Mouse (Mus musculus): Measurements from ENCODE around the gene Kif21b. TPM values are rescaled to one million over a fixed set of nuclear protein-coding genes. Genes with fewer than 3 reads are reported as not detected.

Gene Kif21b
- total RNA-seq, 2 experiments from 2014 or later = 2.0 TPM

DNA sequence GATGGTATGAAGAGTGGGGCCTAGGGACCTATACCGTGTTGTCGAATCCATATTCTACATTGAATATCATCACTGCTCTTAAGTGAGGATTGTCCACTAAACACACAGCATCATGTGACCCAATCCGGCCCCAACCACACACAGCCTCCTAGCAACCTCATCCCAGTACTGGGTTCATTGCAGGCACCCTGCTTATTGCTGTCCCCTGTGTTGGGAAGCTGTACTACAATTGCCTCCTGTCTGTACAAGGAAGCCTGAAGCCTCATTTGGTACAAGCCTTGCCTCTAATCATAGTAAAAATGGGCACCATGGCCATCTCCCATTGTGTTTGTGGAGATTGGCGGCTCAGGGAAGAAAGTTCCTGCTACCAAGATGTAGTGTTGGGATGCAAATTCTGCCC is 25.1 kb downstream of the Kif21b start:
- no peak for DNase-seq (ENCODE audit: low spot score in 2 of 2)

DNA sequence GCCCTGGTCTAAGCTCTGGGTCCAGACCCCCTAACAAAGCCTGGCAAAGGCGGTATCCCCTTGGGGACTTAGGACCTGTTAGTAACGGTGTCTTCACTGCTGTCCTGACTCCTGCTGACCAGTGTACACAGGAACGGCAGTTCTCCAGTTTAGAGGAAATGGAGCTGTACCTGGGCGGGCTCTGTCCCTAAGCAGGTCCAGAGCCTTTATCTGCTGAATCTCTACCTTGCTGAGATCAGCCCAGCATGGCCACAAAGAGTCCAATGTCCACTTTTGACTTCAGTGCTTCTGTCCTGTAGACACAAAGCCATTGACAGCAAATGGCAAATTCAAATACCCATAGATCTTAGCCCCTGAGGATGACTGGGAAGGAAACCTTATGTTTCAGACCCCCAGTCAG is 25.8 kb downstream of the Kif21b start:
- DNase-seq (ENCODE audit: low spot score in 2 of 2) = no peak

DNA sequence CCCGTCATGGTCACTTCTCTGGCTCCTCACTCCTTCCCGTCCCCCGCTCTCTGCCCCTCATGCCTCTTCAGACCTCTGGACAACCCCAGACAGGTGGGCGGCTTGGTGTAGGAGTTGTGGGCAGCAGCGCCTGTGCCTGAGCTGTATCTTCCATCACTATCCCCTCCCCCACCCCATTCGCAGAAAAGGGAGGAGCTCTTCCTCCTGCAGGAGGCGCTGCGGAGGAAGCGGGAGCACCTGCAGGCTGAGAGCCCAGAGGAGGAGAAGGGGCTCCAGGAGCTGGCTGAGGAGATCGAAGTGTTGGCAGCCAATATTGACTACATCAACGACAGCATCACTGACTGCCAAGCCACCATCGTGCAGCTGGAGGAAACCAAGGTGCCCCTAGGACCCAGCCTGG is 28.6 kb downstream of the Kif21b start:
- DNase-seq (ENCODE audit: low spot score in 2 of 2) = no peak

DNA sequence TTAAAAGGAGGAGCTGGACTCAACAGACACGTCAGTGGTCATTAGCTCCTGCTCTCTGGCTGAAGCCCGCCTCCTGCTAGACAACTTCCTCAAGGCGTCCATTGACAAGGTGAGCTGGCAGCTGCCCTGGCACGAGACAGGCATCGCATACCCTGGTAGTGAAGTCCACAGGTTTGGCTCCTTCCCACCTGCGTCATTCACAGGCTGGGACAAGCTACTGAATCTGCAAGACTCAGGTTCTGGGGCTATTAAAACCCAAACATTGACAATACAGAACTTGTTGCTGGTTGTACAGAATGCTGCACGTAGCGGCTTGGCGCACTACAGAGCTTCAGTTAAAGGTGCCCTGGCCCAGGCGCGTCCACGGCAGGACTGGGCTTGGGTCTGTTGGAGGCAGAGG is 29.1 kb downstream of the Kif21b start:
- no peak for DNase-seq (ENCODE audit: low spot score in 2 of 2)

DNA sequence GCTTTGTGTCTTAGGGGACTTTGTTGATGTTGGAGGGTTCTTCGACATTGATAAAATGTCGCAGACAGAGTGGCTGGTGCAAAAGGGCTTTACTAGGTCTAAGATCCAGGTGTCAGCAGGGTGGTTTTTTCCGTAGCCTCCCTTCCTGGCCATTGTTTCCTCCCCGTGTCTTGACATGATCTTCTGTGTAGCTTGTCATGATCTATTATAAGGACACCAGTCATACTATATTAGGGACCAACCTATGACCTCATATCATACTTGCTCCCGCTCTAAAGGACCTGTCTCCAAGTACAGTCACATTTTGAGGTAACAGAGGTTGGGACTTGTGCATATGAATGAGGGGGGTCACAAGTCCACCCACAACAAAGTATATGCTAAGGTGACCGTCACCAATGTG is 29.7 kb downstream of the Kif21b start:
- DNase-seq (ENCODE audit: low spot score in 2 of 2) = no peak

DNA sequence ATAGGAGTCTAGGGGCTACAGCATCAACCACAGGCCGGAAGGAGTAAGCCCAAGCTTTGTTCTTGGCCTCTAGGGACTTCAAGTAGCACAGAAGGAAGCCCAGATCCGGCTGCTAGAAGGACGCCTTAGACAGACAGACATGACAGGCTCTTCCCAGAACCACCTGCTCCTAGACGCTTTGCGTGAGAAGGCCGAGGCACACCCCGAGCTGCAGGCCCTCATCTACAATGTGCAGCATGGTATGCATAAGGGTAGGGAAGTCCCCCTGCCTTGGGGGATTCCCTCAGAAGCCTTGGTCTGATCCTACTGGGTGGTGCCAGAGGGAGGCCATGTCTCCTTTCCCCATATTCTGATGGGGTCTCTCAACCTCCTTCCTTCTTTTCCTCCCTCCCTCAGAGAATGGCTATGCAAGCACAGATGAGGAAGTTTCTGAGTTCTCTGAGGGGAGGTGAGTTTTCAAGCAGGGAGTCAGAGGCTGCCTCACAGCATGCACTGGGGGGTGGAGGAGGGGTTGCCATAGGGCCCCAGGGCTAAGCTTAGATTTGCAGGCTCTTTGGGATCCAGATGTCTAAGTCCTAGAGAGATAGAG is 30.2 kb downstream of the Kif21b start:
- DNase-seq (ENCODE audit: low spot score in 2 of 2) = no peak

DNA sequence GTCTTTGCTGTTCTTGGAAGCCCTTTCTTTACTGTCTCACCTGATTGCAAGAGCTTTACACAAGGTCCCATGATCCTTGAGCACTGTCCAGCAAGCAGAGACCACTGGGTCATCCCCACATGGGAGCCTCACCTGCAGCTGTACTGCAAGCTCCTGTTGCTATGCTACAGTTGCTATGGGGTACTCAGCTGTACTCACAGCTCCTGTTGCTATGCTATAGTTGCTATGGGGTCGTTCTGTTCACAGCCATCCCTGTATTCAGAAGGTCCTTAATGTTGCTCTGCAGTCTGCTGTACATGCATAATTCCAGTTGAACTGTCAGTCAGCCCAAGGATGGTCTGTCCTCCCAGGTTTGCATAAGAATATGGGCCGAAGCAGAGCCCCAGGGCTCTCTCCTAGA is 34.2 kb downstream of the Kif21b start:
- no peak for DNase-seq (ENCODE audit: low spot score in 2 of 2)

DNA sequence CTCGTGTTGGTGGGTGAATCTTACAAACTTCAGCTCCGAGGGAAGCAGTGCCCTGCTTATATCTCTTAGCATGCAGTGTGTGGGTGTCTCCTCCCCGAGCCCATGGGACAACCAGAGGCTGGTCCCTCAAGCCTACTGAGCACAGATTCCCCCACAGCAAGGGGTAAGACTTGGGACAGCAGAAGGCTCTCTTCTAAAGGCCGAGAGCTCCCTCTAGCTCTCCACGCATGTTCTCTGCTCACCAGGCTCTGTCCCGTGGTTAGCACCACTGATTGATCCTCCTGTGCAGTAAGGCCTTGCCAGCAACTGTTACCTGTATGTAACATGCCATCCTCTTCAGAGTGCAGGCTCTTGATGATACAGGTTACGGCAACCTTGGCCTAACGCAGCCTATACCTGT is 36.5 kb downstream of the Kif21b start:
- no peak for DNase-seq (ENCODE audit: low spot score in 2 of 2)

DNA sequence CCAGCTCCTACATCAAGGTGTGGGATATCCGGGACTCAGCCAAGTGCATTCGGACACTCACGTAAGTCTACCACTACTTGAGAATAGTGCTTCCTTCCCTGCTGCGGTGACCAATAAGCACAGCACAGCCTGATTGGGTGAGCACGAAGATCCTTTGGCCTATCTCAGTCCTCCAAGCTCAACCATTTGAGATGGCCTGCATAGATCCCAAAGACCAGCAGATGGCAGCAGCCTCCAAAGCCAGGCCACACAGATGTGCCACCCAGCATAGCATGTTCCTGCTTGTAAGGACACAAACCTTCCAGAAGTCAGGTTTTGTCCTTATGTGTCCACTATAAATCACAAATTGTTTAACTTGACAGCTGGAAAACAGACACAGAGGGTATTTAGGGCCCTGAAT is 38.9 kb downstream of the Kif21b start:
- DNase-seq (ENCODE audit: low spot score in 2 of 2) = peak; percentile 50 to 54

DNA sequence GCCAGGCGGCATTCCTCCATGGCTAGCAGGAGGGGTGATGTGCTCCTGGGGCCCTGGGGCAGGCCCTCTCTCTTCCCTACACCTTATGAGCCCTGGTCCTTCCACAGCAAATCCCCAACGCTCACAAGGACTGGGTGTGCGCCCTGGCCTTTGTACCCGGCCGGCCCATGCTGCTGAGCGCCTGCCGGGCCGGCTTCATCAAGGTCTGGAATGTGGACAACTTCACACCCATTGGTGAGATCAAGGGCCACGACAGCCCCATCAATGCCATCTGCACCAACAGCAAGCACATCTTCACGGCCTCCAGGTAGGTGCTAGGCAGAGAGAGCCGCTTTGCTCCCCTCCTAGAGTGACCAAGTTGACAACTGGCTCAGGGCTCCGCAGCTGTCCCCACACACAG is 41.5 kb downstream of the Kif21b start:
- DNase-seq (ENCODE audit: low spot score in 2 of 2) = no peak

DNA sequence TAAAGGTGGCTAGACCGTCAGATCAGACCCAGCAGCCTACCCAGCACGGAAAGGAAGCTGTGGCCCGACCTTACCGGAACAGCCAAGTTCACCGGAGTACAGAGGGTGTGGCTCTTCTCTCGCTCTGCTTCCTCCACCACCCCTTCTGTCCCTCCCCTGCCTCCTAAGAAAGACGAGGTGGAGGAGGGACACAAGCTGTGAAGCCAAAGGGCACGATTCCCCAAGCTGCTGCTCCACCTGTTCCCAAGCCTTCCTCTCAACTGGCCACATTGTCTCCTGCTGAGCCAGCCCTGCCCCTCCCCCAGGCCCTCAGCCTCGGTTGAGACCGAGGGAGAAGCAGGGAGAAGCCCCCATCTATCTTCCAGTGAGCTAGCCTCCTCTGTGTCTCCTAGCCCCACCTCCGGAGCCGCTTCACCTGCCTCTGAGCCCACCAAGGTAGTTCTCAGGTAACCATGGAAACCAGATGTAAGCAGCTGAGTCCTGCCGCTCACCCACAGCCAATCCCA is 43.0 kb downstream of the Kif21b start:
- DNase-seq (ENCODE audit: low spot score in 2 of 2) = no peak

DNA sequence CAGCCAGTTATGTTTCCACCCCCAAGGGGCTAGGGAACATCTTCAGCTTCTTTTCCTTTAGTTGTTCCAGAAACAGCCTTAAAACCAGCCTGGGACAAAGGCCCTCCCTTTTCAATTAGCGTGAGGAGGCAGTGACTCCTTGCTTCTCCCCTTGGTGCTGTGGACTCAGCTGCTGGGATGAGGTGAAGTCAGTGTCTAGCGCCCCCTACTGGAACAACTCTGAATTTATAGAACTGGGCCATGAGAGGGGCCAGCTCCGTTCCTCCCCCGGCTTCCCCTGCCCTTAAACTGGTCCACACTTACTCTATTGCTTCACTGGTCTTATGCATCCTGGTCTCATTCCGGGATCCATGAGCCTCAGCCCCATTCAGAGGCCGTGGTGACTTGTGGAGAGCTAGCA is 44.0 kb downstream of the Kif21b start:
- peak in 1 of 2 experiments; percentile 27 for DNase-seq (ENCODE audit: low spot score in 2 of 2)

DNA sequence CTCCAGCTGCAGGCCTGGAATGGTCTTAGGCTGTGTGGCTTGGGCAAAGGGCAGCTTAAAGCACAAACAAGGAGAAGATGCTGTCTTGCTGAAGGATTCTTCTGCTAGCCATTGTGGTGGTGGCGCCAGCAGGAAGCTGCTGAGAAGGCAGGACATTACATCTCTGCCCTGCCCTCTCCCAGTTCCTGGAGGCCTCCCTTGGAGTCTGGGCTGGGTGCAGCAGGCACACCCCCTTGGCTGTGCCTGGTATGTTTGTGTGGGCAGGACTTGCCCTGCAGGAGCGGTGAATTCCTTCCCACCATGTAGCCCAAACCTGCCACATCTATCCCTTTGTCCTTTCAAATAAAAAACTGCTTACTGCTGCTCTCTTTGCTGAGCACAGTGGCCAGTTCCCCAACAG is 45.9 kb downstream of the Kif21b start:
- no peak for DNase-seq (ENCODE audit: low spot score in 2 of 2)

DNA sequence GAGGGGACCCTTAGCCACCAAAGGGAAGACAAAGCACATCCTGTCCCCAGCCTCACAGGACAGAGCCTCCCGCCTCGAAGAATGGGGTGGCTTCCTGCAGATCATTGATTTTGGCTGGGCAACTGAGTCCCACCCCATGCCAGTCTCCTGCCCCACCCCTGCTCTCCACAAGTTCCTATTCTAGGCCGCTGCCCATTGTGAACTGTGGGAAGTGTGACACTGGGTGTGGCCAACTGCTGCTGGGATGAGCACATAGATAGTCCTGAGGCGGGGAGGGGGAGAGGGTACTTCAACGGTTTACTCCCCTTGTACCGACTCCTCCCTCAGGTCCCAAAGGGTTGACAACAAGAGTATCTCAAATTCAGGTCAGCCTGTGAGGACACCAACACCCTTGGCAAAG is 47.6 kb downstream of the Kif21b start:
- DNase-seq (ENCODE audit: low spot score in 2 of 2) = no peak

DNA sequence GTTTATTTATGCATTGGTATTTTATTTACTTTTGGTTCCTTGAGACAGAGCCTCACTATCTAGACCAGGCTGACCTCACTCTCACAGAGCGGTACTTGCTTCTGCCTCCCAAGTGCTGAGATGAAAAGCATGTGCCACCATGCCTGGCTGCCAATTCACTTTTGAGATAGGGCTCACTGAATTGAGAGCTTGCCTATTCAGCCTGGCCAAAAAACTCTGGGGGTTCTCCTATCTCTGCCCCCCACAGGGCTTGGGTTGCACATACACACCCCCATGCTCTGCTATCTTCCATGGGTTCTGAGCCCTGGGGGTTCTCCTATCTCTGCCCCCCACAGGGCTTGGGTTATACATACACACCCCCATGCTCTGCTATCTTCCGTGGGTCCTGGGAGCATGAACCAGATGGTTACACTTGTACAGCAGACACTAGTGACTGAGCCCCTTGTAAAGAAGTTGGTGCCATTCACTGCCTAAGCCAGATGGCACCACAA is 48.4 kb downstream of the Kif21b start:
- DNase-seq (ENCODE audit: low spot score in 2 of 2) = no peak

DNA sequence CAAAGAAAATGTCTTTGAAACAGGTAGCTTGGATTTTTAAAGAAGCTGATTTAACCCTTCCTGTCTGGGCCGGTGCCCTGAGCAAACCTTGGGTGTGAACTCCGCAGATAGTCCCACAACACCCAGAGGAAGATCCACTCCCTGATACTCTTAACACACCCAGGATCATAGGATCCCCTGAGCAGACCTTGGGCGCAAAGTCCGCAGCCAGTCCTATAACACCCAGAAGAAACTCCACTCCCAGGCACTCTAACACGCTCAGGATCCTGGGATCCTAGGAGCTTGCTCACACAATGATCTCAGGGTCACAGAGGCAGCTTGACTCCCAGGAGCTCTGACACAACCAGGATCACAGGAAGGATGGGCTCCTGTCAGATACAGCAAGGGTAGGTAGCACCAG is 58.8 kb downstream of the Kif21b start:
- no peak for DNase-seq (ENCODE audit: low spot score in 2 of 2)

DNA sequence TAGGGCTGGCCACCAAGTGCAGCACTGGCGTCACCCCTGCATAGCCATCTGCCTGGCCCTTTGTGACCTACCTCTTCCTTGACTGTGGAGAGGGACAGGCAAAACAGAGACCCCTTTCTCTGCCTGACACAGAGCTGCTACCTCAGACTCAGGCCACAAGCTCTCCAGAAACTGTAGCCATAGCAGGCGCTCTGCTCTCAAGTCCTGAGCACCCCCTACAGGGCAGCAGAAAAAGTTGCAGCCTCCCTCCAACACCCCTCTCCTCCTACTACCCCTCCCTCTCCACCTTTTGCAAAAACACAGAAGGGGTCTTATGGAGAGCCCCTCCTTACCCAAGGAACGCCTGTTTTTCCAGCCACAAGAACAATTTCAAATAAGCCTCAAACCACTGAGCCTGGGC is 81.6 kb downstream of the Kif21b start, which contains the start of gene Mroh3:
Gene Mroh3 (minus strand): TSS at position 26 of the 400 bp plus-strand sequence.
- DNase-seq (ENCODE audit: low spot score in 2 of 2) = no peak

DNA sequence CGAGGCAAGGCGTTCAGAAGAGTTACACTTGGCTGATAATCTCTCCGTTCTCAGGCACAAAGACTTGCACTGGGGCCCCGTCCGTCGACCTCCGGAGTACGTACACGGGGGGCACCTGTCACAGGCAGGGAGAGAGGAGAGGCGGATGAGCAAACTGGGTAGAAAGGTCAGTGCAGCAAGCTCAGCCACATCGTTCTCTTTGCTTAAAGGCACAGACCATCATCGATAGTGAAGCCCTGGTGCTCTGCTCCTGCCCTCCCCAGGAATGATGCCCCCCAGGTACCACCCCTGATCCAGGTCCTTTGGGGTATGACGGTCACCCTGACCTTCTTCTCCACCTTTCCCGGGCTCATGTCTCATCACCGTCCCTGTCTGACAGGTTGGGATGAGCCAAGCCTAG is 83.1 kb downstream of the Kif21b start:
- no peak for DNase-seq (ENCODE audit: low spot score in 2 of 2)

DNA sequence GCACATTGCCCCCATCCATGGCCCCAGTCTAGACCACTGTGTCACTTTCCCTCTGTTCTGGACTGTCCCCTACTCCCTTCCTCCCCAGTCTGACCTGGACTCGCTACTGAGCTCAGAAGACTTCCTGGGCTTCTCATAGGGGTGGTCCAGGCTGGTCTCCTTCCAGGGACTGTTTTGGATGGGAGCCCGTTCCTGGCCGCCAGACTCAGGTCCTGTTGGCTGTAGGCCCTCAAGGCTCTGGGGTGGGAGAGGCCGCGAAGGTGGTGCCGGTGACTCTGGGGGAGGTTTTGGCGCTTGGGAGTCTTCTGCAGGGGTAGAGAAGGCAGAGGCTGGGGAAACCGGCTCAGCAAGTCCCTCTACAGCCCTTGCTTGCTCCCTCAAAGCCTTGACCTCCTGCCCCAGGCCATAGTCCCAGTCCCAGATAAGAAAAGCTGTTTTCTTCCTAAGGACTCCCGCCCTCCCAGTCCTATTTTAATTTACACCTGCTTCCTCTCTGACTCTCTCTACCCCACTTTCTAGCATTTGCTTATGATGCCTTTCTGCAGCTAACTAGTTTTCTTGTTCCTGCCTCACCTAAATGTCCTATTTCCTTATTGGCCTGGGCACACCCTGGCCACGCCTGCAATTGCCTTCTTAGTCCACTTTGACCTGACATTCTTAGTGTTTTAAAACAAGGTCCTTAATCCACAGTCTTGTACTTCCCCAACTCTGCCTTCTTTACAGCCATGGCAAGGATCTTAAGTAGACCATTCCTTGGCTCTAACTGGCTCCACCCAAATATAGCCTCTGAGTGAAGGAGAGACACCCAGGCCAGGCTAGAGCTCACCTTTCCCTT is 89.1 kb downstream of the Kif21b start:
- no peak for DNase-seq (ENCODE audit: low spot score in 2 of 2)

DNA sequence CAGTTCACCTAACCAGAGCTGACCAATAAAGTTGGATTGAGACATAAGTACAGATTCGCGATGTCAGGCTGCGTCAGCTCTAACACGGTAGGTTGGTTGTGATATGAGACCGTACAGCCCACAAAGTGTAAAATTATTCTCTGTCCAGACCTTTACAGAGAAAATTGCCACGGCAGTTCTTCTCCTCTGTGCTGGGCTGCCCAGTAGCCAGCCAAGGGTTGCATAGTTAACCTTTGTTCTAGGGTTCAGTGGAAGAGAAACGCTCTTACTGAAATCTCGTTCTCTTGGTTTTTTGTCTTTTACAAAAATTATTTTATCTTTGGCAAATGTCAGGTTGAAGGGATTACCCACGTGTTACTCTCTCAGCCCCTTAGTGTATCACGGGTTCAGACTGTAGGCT is 91.2 kb downstream of the Kif21b start:
- DNase-seq (ENCODE audit: low spot score in 2 of 2) = no peak

DNA sequence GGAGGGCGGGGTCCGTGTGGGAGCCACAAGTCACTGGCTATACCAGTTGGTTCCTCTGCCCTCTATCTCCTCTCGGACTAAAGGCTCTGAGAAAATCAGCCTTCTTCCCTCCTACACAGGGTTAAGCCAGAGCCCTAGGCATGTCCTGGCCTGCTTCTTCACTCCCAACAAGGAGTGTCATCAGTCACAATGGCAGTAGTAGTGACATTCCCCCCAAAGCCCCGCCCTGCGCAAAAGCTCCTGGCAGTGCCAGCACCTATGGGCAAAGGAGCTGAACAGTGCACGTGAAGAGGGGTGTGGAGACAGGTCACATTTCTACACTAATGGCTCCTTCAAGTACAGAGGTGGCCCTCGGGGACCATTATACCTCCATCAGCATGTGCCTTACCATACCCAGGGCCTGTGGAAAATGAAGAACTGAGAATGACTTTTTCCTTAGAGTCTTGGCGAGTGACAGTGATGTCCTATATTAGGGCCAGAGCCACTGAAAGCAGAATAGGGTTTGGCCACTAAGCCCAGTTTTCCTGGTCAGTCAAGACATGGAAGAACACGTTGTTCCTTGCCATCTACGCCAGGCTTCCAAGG is 92.7 kb downstream of the Kif21b start:
- DNase-seq (ENCODE audit: low spot score in 2 of 2) = no peak

DNA sequence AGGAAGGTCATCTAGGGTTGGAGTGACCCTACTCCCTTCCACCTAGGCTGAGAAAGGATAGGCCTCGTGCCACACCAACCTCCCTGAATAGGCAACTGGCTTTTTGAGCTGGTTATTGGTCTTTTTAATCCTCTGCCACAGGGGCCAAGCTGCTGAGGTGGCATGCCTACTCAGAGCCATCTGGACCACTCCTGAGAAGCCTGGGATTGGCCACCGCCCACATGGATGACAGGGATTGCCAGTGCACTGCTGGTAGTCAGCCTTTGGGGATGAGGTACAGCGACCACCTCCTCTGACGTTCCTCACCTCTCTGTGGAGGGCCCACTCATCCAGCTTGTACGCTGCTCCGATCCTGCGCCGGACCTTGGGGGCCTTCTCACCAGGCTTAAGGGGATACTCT is 94.7 kb downstream of the Kif21b start:
- DNase-seq (ENCODE audit: low spot score in 2 of 2) = no peak

Measured in adrenal gland, adult 18-20 months (tissue).